Mouse (Mus musculus) thymus, postnatal 10 days (tissue): ENCODE measurements around the gene Ctps2.

ENCODE experiments used
- DNase-seq, 2 experiments: peaks; one replicate each; pipeline ENCODE4 v3.0.0; 2021; ENCODE audit warnings: low spot score in 2 of 2

Gene Ctps2

DNA sequence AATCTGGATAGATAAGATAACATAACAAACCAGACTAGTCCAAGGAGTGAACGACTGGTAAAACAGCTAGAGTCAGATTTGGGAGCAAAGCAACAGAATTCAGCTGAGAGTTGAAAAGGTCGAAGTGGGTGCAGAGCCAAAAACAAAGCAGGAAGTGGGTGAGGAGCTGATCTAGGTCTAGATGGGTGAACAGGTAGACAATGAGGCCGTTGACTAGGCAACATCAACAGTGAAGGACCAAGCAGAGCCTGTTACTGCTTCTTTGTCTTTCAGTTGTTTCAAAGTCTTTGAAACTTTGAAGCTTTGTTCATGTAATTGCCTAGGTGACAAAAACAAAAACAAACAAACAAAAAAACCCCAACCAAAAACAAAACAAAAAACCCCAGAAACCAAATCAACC, 75.2 kb downstream of the Ctps2 start:
- no peak for DNase-seq

- no peak for DNase-seq
Observed at GRCm38 (mm10) chrX:162986876-162987495, 85.9 kb downstream of the Ctps2 start.

DNA sequence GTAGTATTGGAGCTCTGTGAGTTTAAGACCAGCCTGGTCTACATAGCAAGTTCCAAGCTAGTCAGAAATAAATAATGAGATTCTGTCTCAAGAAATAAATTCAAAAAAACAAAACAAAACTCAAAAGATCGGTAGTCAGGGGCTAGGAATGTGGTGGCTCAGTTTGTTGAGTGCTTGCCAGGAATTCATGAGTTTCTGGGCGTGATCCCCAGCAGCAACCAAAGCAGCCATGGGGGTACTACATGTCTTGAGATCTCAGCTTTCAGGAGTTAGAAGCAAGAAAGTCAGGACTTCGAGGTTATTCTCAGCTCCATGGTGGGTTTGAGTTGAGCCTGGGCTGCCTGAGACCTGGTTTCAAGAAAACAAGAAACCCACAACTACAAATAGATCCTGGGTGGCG, 90.4 kb downstream of the Ctps2 start:
- DNase-seq: no peak

DNA sequence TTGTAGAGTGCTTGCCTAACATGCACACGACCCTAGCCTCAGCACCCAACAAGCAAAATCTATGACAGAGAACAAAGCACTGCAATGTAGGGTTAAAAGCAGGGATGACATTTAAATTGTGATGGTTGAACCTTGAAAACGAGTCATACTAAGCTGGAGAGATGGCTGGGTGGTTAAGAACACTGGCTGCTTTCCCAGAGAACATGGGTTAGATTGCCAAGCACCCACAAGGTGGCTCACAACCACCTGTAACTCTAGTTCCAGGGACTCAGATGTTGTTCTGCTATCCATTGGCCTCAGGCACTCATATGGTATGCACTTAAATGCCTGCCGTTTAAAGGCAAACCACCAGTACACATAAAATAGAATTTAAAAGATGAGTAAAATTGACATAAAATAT, 91.1 kb downstream of the Ctps2 start:
- DNase-seq: no peak

GRCm38 (mm10) chrX:163027864-163028263, 126.8 kb downstream of the Ctps2 start:
- DNase-seq: no peak

DNA sequence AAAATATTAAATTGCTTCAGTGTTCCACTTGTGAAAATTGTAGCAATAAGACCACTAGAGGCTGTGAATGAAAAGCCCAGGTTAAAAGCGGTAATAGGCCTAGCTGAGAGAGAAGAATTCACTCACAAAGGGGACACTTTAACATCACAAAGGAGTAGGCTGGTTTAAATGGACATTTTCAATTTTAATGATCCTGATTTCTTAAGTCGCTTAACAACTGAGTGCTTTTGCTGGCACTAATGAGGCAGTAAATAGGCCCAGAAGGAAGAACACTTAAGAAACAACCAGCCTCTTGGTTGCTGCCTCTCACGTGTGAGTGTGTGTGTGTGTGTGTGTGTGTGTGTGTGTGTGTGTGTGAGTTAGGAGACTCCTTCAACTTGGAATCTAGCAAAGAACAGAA, 137.7 kb downstream of the Ctps2 start:
- no peak for DNase-seq

GRCm38 (mm10) chrX:163042771-163043170, 141.7 kb downstream of the Ctps2 start:
- no peak for DNase-seq

DNA sequence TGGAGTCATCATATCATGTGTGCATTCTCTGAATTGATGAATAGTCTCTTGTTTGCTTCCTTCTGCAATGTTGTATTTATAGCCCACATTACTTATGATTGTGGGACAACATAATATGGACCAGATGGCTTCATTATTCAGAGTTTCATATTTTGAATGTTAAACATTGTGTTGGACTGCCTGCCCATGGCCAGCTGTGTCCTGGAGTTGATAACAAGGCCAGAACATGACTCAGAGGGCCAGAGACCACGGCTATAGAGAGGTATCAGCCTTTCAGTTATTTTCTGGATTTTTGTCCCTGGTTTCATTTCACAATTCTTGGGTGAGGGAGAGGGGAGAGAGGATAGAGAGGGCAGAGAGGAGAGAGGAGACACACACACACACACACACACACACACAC, 162.9 kb downstream of the Ctps2 start:
- no peak for DNase-seq
